Mouse (Mus musculus) hindlimb bud, embryonic 11.5 days (tissue): ENCODE measurements around the gene Mical3.

Experiments used
- DNase-seq: peaks from one replicate; pipeline ENCODE4 v3.0.0-alpha.2; 2012; ENCODE audit warnings: low read depth, low spot score; ENCODE audit errors: extremely low spot score

Gene Mical3

DNA sequence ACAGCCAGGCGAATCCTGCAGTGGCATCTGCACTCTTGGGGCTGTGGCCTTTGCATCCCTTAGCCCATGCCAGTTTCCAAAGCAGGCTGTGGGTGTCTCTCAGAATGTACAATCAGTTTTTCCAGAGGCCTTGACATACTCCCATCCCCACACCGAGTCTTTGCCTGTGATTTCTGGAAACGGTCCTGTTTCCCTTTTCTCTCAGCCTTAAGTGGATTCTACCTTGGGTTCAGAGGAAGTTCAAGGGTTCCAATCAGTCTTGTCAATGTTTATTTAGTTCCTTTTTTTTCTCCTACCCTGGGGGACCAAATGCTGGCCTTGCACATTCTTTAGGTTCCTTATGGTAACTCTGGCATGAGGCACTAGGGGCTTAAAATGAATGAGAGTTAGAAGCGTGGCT, 16.0 kb upstream of the Mical3 start:
- DNase-seq = no peak

DNA sequence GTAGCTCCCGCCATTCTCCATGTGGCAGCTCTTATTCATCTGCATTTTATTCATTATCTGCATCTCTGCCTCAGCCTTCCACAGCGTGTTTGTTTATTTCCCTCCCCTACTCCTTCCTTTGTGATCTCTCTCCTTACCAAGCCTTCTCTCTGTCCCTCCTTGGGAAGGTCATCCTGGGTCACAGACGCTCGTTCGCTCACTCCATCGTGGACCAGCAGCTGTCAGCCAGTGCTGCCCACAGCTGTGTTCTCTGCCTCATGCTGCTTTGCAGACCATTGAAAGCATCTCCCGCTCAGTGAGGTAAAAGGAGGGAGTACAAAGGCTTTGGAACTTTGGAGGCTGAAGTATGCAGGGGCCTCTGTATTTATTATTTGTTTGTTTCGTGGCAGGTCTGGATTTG, 15.1 kb upstream of the Mical3 start:
- DNase-seq = no peak

DNA sequence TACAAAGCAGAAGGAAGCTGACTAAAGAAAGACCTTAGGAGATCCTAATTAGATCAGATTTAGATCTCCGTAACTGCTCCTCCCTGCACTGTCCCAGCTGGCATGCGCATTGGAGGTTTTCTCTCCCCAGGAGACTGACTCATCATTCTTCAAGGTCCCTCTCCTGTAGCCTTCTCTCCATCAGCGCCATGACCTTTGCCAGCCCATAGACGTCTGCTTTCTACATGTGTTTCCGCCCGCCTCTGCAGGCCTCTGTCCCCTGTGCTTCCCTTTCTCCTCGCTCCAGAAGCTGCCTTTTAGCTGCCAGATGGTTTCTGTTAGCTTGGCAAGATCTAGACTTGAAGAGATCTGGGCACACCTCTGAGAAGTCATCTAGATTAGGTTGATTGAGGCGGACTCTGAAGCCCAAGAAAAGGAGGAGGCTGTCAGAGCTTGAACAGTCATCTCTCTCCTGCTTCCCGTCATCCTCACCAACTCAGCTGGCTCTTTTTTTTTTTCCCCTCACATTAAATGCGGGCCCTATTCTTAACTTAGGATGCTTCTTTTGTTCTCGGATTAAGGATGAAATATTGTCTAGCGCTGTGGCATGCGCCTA, 14.3 kb upstream of the Mical3 start:
- DNase-seq = no peak

DNA sequence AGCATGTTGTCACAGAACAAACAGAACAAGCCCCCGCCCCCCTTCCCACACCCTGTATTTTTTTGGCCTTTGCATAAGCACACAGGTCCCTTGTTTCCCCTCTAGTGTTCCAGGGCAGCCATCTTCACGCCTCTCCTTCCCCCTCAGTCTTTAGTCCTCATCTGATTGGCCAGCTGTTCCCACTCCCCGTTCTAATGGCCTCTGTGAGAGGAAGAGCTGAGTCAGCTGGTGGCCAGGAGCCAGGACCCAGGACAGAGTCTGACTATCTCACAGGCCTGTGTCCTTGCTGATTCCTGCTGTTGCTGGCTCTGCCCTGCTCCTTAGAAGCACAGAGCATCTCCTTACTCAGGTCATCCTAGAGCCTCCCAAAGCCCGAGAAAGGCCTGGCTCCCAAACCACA, 13.3 kb upstream of the Mical3 start:
- no peak for DNase-seq

DNA sequence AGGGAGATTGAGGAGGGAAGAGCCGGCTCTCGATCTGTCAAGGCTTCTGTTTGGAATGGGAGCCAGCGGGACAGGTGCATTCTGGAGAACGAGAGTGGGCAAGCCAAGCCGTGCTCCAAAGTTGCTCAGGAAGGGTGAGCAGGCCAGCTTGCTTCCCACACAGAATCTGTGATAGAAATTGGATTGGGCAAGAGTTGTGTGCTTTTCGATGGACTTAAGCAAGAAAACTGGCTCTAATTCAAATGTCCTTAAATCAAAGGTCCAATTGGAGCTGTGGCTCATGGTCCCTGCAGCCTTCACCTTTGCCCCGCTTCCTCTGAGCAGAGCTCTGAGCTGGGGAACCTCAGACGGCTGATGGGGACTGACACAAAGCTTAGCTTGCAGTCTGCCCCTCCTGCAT, 12.6 kb upstream of the Mical3 start:
- DNase-seq = no peak

DNA sequence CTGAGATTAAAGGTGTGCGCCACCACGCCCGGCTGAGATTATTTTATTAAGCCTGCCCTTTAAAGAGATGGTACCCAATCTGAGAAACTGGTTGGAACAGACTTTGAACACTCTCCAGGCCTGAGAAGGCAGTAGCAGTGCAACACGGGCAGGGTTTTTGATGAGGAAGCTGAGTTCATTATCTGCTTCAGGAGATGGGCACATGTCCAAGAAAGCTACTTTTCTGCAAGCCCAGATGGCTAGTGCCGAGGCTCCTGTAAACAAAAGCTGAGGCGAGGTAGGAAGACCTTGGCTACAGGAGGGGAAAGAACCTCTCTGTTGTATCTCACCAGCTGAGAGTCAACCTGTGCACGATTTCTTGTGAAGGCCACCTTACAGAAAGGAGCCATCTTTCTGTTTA, 11.5 kb upstream of the Mical3 start:
- DNase-seq = no peak

DNA sequence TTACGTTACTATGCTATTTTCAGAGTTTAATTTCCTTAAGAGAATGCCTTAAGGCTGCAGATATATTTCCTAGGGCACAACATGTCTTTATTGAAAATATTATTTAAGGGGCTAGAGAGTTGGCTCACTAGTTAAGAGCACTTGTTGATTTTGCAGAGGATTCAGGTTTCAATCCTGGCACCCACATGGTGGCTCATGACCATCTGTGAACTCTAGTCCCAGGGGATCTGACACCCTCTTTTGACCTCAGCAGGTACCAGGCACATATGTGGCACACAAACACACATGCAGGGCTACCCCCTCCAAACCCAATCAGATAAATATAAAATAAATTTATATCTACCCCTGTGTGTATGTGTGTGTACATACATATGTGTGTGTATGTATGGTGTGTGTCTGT, 8.5 kb upstream of the Mical3 start:
- no peak for DNase-seq

DNA sequence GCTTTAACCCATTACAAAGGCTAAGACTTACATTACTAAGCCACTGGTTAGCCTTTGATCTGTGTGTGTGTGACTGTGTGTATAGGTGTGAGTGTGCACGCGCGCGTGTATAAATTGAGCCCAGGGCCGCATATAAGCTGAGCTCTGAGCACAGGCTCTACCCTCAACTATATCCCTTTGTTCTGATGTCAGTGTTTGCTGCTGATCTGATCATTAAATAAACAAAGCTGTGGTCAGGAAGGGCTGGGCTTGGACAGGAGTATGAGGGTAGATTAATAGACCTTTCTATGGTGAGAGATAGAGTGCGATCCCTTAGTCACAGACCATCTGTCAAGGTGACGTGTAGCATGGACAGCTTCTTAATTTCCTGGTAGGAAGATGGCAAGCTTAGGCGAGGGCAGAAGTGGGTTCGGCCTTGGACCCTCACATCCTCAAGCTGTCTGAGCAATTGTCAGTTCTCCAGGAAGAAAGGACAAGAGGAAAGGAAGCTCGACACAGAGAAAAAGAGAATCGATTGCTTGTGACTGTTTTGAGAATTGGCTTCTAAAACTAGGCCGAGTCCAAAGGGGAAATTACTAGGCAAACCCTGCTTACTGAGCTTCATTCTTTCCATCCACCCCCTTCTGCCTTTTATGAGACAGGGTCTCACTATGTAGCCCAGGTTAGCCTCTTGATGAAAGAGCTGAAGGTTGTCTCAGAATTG, 7.7 kb upstream of the Mical3 start:
- no peak for DNase-seq

DNA sequence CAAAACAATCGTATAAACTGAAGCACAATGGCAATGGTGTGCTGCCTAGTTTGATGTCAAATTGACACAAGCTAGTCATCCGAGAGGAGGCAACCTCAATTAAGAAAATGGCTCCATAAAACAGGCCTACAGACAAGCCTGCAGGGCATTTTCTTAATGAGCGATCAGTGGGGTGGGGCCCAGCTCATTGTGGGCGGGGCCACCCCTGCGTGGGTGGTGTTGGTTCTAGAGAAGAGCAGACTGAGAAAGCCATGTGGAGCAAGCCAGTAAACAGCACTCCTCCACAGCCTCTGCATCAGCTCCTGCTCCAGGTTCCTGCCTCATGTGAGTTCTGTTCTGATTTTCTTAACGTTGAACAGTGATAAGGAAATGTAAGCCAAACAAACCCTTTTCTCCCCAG, 6.4 kb upstream of the Mical3 start:
- DNase-seq = no peak

DNA sequence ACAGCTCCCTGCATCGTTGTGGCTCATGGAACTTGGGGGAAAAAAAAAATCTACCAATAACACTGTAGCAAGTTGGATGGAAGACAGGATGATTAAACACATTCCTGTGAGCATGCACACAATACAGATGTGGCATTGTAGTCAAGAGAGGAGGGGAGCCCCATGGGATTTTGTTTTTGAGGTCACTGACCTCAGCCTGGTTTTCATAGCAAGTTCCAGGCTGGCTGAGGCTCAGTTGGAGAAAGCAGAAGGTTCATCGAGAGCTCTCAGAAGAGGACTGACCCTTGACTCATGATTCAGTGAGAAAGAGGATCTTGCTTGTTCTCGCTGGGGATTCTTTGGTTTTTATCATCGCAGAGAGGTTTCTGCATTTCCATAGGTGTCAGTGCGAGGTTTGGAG, 4.1 kb upstream of the Mical3 start:
- no peak for DNase-seq

DNA sequence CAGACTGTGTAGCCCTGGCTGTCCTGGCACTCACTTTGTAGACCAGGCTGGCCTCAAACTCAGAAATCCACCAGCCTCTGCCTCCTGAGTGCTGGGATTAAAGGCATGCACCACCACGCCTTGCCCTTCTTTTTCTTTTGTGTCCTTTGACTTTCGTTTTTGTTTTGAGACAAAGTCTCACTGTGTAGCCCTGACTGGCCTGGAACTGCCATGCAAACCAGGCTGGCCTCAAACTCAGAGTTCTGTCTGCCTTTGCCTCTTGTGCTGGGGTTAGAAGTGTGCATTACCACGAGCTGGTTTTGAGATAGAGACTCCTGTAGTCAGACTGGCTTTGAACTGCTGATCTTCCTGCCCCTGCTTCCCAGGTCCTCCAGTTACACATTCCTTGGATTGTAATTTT, 3.5 kb upstream of the Mical3 start:
- DNase-seq = no peak

DNA sequence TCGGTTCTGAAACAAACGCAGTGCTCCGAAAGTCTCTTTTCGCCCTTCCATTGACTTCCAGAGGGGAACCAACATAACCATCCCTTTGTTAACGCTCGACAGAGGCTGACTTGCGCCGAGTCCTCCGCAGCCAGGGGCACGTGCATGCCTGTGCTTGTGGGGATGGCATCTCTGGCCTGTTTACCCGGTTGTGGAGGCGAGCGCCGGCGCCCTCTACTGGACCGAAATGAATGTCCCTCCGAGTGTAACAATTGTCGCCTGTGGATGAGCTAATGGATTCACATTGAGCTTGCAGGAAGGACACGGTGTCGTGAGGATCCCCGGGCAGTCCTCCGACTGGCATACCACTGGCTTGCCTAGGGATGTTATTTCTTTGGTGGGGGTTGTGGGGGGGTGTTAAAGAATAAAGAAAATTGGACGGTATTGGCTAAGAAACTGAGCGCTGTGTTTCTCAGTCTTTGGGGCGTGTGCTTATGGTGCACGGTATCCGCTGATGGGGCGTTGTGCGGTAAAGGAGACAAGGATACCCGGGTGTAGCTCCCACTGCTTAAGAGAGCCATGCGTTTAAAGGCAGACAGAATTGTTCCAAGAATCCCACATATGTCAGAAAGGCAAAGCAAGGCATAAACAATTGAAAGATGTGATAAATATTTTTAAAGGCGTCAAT, 627 bp downstream of the Mical3 start:
- peak; percentile 71 for DNase-seq

DNA sequence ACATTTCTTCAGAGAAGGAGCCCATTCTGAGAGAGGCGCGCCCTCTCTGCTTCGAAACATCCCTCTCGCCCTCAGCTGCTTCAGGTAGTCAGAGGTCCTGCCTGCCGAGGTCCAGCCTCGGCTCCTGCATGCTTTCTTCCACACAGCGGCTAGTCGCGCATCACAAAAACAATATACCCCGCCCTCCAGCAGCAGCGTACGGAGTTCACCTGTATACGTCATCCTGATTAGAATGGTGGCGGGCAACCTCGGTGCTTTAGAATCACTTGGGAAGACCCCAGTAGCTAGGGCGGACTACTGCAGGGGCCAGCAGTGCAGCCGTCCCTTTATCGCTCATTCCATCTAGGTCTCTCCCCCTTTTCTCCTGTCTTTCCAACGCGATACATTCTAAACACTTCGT, 1.3 kb downstream of the Mical3 start:
- no peak for DNase-seq

DNA sequence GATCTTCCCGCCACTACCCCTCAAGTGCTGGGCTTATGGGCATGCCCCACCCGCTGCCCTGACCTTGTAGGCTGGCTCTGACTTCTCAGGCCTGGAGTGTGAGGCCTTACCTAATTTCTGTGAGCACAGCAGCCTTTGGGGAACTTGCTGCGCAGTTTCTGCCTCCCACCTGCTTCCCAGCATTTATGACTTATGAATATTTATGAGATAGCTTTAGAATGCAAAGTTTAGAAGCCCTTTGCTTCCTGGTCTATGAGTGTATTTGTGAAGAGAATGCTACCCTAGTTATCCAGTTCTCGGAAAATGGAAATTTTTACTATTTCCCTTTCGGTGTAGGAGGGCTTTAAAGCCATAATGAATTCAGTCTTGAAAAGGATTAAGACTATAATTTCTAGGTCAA, 2.1 kb downstream of the Mical3 start:
- no peak for DNase-seq

DNA sequence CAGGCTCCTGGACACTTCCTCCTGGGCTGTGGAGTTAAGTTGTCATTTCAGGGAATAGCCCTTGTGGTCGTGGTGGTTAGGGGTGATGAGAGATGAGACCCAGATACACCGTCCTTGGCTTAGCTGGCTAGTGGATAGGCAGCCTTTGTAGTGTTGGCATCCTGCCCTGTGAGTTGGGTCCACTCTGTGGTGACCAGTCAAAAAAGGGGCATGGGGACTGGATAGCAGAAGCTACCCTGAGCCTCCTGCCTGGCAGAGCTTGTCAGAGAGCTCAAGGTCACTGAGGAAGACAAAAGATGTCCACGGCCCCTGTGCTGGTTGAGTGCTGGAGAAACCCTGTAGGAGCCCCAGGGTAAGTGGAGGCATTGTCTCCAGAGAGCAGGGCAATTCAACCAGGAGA, 3.1 kb downstream of the Mical3 start:
- DNase-seq = no peak

DNA sequence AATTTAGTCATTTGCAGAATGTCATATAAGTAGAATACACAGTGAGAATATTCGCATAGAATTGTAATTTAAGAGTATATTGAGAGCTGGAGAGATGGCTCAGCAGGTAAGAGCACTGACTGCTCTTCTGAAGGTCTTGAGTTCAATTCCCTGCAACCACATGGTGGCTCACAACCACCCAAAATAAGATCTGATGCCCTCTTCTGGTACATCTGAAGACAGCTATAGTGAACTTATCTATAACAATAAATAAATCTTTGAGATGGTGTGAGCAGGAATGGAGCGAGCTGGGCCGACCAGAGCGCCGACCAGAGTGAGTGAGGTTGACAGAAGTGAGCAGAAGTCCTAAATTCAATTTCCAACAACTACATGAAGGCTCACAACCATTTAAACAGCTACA, 4.6 kb downstream of the Mical3 start:
- no peak for DNase-seq

DNA sequence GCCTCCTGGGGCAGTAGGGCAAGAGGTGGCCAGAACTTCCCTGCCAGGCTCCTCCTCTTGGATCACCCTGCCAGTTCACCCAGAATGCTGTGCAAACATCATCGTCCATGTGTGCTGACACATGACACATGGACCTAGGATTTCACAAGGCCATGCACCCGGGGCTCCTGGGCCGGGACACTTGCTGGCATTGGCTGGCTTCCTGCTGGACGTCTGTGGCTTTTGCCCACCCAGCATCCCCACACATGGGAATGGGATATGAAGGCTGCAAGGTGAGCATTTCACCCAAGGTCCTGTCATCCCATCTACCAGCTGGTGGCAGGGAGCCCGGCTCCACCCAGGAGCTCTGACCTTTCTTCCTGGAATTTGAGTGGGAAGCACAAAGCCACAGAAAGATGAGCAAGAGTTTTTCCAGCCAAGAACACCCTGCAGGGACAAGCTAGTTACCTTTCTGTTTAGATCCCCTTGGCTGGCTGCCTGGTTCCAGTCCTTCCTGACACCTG, 8.0 kb downstream of the Mical3 start:
- no peak for DNase-seq

DNA sequence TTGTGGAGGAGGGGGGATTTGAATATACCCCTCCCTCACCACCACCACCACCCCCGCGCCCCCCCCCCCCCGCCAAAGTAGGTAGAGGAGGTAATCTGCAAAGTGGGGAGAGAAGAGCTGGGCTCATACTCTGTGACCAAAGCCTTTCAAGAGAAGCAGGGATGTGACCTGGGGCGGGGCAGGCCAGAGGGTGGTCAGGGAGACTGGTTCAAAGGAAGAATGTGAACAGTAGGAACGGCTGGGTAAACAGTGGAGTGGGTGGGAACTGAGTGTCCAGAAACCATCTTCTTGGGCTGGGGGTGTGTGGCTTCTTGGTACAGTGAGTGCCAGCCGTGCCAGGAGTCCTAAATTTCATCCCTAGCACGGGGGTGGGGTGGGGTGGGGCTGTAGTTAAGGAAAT, 10.0 kb downstream of the Mical3 start:
- no peak for DNase-seq

DNA sequence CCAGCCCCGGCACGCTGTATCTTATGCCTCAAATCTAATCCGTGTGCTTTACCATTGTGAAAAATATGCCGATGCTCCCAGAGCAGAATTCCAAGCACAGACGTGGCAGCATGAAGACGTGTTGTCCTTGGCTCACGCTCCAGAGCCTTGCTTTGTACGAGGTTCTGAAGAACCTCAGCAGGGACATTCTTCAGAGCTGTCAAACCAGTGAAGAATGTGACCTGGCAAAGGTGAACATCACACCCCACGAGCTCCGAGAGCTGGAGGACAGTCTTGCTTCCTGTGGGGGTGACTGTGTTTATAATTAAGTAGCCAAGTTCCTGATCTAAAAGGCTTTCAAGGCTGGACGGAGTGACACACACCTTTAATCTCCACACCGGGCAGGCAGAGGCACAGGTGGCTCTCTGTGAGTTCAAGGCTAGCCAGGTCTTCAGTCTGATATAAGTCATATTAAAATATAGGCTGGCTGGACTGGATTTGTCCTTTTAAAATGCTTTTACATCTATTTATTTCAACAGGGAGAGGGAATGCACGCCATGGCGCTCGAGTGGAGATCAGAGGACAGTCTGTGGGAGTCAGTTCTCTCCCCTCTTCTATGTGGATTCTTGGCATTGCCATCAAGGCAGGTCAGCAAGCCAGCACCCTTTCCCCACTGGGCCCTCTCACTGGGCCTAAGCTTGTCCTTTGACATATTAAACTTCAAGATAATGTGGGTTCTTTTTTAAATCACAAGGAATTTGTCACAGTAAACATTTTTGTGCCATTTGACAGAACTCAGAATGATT, 12.6 kb downstream of the Mical3 start:
- no peak for DNase-seq

DNA sequence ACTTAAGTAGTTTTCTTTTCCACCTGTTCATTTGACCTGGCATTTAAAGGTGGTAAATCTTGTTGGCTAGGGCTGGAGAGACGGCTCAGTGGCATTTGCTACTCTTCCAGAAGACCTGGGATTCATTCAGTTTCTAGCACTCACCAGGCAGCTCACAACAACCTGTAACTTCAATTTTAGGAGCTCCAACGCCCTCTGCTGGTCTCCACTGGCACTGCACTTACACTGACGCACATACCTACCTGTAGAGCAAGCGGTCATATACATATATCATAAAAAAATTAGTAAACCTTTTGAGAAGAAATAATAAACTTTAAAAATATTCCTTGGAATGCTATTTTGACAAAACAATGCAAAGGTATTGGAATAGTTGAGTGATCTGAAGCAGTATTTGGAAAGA, 13.7 kb downstream of the Mical3 start:
- no peak for DNase-seq

DNA sequence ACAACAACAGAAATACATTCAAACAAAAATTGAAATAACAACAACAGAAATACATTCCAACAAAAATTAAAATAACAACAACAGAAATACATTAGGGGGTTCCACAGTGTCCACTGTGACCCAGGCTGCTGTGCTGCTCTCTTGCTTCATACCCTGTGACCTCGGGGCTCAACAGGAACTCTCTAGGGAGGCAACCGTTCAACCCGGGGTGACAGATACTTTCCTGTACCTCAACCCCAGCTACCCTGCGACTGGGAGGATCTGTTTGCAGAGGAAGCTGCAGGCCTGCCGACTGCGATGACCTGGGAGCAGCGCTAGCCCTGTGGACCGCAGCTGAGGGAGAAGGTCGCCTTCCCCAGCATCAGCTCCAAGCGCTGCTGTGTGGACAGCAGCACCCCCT, 14.4 kb downstream of the Mical3 start:
- no peak for DNase-seq
